Mouse (Mus musculus) kidney, adult 2 months (tissue): ENCODE results near the gene Rapgef4. TPM values are rescaled to one million over a fixed set of nuclear protein-coding genes. Genes with fewer than 3 reads are reported as not detected.
A peak's percentile ranks its signal among the peaks of the same experiment; 100 is the strongest.

Experiments used
- DNase-seq: peaks from one replicate; pipeline ENCODE4 v3.0.0; 2021
- H3K27ac ChIP-seq: fragments of 200-500 bp; 2 replicates; pipeline ENCODE4 v1.5.1; 2012; ENCODE audit warnings: low read depth, low read length, control low read depth, inconsistent platforms; ENCODE audit not compliant: insufficient read depth
- H3K27me3 ChIP-seq: fragments of 200-500 bp; replicated peaks from 2 replicates; pipeline ENCODE4 v1.6.1; 2012; ENCODE audit warnings: mild to moderate bottlenecking, moderate library complexity, low read length, inconsistent platforms; ENCODE audit not compliant: control insufficient read depth, insufficient read depth
- H3K36me3 ChIP-seq: fragments of 200-500 bp; 2 replicates; pipeline ENCODE4 v1.6.1; 2012; ENCODE audit warnings: mild to moderate bottlenecking, moderate library complexity, low read length, inconsistent platforms; ENCODE audit not compliant: control insufficient read depth, insufficient read depth
- H3K4me1 ChIP-seq: fragments of 200-500 bp; 2 replicates; pipeline ENCODE4 v1.6.1; 2011; ENCODE audit warnings: low read length; ENCODE audit not compliant: control insufficient read depth, insufficient read depth
- H3K4me3 ChIP-seq: fragments of 200-500 bp; 2 replicates; pipeline ENCODE4 v1.5.1; 2011; ENCODE audit warnings: mild to moderate bottlenecking, low read depth, low read length, control low read depth; ENCODE audit not compliant: insufficient read depth
- CTCF ChIP-seq: fragments of 200-500 bp; conservative IDR thresholded peaks from 2 replicates; pipeline ENCODE4 v1.5.1; 2011; ENCODE audit warnings: low read depth, mild to moderate bottlenecking, control low read depth, low read length, moderate library complexity, mixed read lengths; ENCODE audit not compliant: insufficient read depth, insufficient read length
- POLR2A ChIP-seq: fragments of 200-500 bp; IDR thresholded peaks from one replicate; pipeline ENCODE4 v1.6.1; 2011; ENCODE audit warnings: low read depth, low read length, control low read depth
- WGBS: fragments of 180-500 bp; shearing (Covaris S2); methylation state at CpG from one replicate; pipeline ENCODE4 v1.1.7; 2018; 5-methylcytosine and 5-hydroxymethylcytosine counted together
- polyA plus RNA-seq: library from polyadenylated mRNA; depleted of rRNA; stranded (reverse); fragments of >200 nt; gene quantifications from 2 replicates; pipeline ENCODE4 v1.2.3, GENCODE M21; 2012; rRNA removed

Rapgef4 gene
- polyA plus RNA-seq, 1 experiment = 6.2 TPM

DNA sequence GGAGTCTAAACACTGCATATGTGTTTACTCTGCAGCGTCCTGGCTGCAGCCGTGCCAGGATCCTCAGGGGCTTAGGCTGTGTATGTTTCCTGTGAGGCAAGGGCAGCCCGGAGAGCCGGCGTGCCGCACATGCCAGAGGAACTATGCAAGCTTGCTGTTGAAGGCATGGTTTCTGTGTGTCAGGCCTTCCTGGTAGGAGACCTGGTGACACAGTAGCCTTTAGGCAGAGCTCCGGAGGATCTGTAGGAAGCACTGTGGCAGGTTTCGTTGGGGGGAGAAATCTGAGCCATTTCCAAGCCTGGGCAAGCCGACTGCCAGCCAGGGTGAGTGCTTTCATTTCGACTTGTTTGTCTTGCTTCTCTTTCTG, 316.7 kb downstream of the Rapgef4 start:
- Histone ChIP-seq H3K4me1 (no peaks in the 10 kb centered on the region), H3K4me3 (peak overlapping the region; percentile 12), H3K27me3 (no peaks in the 10 kb centered on the region), H3K36me3 (no peaks in the 10 kb centered on the region), H3K27ac (peak overlapping the region; percentile 11; the same call in 1 of the 2 replicates)
- DNase-seq = peak; percentile 60
- WGBS = 35% methylated on average over 10 of the region's 10 CpGs
- no peak for TF ChIP-seq CTCF
- TF ChIP-seq POLR2A = no peak

DNA sequence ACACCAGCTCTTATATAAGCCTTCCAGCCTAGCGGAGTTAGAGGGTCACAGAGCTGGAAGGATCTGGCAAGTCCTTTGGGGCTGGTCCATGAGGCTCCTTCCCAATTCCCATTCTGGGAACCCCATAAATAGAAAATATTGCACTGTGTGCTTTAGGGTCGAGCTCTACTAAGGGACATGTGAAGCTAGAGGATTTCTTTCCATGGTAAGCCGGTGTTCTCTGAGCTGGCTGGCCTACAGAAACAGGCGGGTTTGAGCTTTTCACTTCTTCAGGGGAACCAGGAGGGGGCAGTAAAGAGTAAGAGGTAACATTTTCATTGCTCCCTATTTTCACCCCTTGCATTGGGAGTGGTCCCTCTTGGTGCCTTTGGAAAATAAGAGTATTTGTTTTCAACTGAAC, 317.4 kb downstream of the Rapgef4 start:
- peak; percentile 50 for DNase-seq
- Histone ChIP-seq H3K36me3 (no peaks in the 10 kb centered on the region), H3K27ac (0 out of 2 replicates have a peak overlapping the region, but pooled peaks have one; percentile 11), H3K4me3 (0 out of 2 replicates have a peak overlapping the region, but pooled peaks have one; percentile 8), H3K27me3 (no peaks in the 10 kb centered on the region), H3K4me1 (no peaks in the 10 kb centered on the region)
- 46% methylated on average over 4 of the region's 4 CpGs for WGBS
- TF ChIP-seq POLR2A (no peak), CTCF (peak; percentile 68)

DNA sequence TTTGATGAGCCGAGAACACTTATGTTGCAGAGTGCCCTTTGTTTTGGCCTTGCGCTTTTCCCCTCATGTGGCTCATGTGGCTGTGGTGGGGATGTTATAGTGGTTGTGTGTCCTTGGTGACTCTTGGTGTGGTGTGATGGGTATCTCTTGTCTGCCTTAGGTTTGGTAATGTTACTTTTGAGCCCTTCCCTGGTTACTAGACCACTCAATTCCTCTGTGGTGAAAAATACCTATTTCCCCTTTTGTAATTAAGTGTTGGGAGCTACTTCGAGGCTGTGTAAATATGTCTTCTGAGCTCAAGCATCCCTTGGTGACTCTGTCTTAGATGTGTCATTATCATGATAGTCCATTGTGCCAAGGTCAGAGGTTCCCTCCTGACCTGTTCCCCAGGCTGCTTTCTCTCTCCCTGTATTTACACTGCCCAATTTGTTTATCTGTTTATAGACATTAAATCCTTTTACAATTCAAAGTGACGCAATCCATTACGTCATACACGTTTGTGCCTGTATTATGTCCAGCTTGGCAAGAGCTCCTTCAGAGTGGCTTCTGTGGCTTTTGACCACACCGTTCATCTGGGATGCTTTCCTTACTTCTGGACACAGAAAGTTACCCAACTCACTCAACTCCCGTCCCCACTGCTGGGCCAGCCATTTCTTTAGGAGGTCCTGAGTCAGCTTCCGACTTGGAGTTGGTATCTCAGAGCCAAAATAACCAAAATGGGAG, 320.3 kb downstream of the Rapgef4 start:
- DNase-seq = no peak
- WGBS = 83% methylated on average over 9 of the region's 9 CpGs
- Histone ChIP-seq H3K27ac (no peak overlapping the region), H3K4me1 (no peaks in the 10 kb centered on the region), H3K4me3 (no peak overlapping the region), H3K27me3 (no peaks in the 10 kb centered on the region), H3K36me3 (no peaks in the 10 kb centered on the region)
- TF ChIP-seq POLR2A (no peak), CTCF (no peak)

DNA sequence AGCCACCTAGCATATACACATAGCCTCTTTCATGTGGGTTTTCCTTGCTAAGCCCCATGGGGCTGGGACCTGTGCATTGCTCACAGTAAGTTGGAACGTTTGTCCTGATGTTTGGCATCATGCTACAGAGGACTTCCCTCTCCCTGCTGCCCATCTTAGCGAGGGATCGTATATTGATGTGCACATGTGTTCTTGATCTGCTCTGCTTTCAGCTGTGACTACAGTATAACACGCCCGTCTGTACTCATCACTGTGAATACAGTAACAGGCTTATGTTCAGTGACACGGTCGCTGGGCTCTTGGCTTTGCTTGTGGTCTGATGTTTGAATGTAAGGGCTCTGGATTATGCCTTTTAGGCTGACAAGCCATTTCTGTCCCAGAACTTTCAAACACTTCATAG, 324.7 kb downstream of the Rapgef4 start:
- no peak overlapping the region for H3K27ac ChIP-seq
- H3K36me3 ChIP-seq = no peaks in the 10 kb centered on the region
- no peaks in the 10 kb centered on the region for H3K27me3 ChIP-seq
- H3K4me3 ChIP-seq = no peak overlapping the region
- no peaks in the 10 kb centered on the region for H3K4me1 ChIP-seq
- no peak for TF ChIP-seq POLR2A
- no peak for TF ChIP-seq CTCF
- no peak for DNase-seq
- 94% methylated on average over 7 of the region's 7 CpGs for WGBS

Other genes starting within 250 kb of the Rapgef4 start
- gene Itga6, start 235.6 kb upstream of the Rapgef4 start, polyA plus RNA-seq = 58.7 and 60.3 TPM in 2 replicates
- gene Pdk1, start 108.0 kb upstream of the Rapgef4 start, polyA plus RNA-seq = 12.0 and 16.7 TPM in 2 replicates